Mouse (Mus musculus): ENCODE results near the gene Slc9a3r1. TPM values are rescaled to one million over a fixed set of nuclear protein-coding genes. Genes with fewer than 3 reads are reported as not detected.

Slc9a3r1 gene
- total RNA-seq, 2 experiments from 2014 or later: 79.3 to 82.2 TPM

DNA sequence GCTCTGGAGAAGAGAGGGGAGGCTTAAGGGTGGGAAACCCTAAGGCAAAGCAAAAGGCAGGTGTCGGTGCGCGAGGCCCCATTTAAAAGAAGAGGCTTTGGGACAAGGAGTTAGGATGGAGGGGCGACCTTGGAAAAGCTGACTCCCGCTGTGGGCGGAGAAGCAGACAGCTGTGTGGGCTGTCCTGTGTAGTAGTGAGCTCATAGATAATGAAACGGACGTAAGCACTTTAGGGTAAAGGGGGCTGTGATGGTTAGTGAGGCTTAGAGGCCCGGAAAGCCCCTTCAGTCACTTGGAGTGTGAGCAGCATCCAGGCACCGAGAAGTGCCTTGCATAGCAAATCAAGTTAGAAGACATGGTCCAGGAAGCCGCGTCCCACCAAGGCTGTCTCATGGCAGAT is 24.6 kb downstream of the Slc9a3r1 start, which contains the start of gene Nat9:
TSS of gene Nat9 (minus strand) at position 167 of the 400 bp plus-strand sequence.
- DNase-seq (ENCODE audit: low spot score in 2 of 2): no peak

DNA sequence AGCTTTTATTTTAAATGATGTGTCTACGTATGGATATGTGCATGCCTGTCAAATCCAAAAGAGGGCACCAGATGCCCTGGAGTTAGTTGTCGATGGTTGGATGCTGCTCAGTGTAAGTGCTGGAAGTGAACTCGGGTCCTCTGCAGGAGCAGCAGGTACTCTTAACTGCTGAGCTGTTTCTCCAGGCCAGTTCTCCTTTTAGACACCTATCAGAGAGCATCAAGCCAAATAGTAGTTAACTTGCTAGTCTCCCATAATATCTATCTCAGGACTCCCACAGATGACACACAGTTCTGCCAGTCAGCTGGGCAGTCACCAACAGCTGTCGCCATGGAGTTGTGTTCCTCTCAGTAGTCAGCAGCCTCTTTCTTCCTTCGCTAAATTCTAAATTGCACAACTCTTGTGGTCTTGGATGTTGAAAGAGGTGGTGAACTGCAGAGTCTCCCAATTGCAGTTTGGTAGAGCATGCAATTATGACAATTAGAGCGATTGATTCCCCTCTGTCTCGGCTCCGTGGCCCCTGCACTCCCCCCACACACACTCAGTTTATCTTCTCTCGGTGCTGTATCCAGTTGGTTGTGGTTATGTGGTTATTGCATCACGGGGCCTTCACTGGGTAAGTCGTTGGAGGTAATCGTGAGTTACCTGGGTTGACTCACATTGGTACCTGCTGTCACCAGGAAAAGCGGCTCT is 25.5 kb downstream of the Slc9a3r1 start:
- DNase-seq (ENCODE audit: low spot score in 2 of 2): no peak

DNA sequence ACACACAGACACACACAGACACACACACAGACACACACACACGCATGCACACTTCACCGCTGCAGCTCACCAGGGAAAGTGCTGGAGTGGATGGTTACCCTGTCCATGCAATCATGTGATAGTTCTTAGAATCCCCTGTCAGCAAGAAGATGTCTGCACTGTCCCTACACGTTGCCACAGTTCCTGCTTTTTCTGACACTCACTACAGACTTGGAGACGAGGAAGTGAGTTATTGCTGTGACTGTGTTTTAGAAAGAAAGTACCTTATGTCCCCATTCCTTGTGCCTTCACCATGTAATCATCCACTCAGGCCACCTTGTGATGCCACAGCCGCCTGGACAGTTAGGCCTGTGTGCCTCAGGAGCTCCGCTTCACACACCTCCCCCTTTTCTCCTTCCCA is 26.2 kb downstream of the Slc9a3r1 start:
- DNase-seq (ENCODE audit: low spot score in 2 of 2): no peak

DNA sequence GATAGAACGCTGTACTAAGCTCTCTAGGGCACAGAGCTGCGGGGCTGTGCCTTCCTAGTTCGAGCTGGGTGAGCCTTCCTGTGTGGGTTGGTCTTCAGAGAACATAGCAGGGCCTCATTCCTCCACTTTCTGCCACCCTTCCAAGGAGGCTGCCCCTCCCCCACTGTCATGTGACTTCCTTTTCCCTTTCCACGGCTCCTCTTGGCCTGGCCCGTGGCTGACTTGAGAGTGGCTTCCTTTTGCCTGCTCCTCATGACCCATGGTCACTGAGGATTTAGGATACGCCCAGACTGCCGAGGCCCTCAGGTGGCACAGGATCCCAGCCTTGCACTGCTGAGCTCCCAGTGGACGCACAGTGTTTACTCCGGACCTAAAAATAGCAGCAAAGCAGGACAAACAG is 29.0 kb downstream of the Slc9a3r1 start:
- no peak for DNase-seq (ENCODE audit: low spot score in 2 of 2)

DNA sequence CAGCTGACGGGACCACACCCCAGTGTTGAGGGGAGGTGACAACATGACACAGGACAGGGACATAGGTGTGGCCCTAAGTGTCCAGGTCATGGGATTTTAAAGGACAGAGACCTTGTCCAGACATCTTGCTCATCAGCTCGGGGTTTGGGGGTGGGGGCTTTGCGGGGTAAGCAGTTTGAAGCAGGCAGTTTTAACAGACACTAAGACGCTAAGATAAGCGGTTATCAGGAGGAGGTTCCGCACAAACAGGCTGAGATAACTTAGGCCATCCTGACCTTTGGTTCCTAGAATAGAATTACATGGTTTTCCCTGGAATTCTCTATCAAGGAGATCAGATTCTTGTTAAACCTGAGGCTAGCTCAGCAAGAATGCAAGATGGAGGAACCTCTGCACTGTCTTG is 31.6 kb downstream of the Slc9a3r1 start:
- no peak for DNase-seq (ENCODE audit: low spot score in 2 of 2)

DNA sequence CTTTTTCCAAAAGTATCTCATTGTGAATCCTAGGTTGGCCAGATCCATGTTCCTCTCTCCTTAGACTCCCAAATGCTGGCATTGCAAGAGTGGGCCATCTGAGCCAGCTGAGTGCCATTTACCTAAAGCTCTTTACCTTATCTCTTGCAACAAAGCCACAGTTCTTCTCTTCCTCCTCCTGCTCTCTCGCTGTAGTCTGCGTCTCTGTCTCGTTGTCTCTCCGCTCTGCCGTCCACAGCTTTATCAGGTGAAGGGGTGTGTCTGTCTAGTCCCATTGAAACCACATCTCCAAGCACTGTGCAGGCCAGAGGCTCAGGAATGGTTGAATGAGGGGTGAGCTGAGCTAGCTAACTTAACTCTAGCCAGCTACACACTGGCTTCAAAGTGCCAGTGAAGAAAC is 32.8 kb downstream of the Slc9a3r1 start:
- no peak for DNase-seq (ENCODE audit: low spot score in 2 of 2)

DNA sequence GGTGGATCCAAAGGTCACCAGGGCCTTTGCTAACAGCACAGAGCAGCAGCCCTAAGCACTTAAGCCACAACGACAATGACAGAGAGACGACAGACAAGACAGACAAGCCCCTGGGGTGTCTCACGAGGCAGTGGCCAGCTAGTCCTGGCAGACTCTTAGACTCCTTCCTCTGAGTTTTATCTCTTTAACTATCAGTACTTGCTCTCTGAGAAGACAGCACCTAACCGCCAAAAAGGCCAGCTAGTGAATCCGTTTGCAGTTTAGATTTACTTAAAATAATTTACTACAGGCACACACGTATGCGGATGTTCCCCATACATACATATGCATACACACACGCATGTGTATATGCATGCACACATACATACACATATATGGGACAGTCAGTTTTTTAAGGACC is 34.4 kb downstream of the Slc9a3r1 start:
- no peak for DNase-seq (ENCODE audit: low spot score in 2 of 2)

DNA sequence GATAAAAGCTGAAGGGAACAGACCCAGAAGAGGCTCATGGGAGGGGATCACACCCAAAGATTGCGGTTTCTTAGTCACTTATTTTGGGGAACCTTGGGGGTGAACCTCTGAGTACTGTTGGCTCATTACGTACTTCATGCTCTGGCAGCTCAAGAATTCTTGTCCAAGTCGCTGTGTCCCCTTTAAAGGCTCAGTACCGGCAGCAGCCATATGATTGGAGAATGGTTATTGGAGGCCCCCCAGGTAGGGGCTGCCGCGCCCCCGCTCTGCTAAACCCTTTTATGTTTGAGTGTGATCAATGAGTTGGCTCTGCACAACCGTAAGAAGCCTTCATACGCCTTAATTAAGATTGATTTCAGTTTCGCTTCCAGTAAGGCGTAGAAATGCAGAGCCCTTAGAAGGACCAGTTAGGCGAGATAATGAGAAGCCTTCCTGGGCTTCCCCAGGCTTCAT is 35.8 kb downstream of the Slc9a3r1 start:
- DNase-seq (ENCODE audit: low spot score in 2 of 2): no peak

DNA sequence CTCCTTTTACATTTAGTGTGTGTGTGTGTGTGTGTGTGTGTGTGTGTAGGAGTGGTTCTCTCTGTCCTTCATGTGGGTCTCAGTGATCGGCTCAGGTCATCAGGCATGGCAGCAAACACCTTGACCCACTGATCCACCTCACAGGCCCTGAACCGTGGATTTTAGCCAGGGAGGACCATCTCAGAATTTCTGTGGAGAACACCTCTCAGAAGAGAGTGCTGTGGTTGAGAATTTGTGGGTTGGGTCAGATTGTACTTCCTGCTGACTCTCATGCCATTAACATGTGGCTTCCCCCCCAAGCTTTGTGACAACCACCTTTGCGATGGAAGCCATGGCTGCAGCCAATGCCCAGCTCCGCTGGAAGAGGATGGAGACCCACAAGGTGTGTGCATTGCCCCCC is 37.4 kb downstream of the Slc9a3r1 start:
- DNase-seq (ENCODE audit: low spot score in 2 of 2): no peak

DNA sequence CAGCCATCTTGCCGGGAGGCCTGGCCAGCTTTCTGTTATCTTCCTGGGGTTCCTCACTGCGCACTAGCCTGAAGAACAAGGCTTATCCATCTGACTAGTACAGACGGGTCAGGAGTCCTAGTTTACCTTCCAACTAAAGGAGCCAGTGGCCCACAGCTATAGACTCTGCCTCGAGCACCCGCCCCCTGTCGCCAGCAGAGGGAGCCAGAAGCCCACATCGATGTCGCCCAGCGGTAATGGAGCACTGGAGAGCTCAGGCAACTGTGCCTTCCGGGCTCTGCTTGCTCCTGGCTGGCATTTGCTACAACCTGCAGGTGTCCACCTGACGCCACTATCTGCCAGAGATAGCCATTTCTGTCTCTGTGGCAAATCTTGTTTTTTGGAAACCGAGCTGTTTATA is 39.2 kb downstream of the Slc9a3r1 start:
- DNase-seq (ENCODE audit: low spot score in 2 of 2): peak; percentile 80 to 87

DNA sequence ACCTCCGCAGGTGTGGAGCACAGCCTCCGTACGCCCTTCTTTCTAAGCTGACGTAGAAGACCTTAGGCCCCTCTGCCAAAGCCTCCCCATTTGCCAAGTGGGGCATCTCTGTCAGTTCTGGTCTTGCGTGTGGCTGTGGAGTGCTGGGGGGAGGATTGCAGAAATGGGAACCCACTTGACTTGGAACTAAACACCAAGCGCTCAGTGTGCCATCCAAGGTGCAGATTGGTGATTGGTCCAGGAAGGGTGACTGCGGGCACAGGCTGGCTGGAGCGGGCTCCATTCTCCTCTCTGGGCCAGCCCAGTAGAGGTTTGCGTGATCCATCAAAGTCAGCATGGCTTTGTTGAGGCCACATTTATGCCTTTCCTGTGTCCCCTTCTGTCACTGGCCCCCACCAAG is 39.6 kb downstream of the Slc9a3r1 start:
- DNase-seq (ENCODE audit: low spot score in 2 of 2): no peak

DNA sequence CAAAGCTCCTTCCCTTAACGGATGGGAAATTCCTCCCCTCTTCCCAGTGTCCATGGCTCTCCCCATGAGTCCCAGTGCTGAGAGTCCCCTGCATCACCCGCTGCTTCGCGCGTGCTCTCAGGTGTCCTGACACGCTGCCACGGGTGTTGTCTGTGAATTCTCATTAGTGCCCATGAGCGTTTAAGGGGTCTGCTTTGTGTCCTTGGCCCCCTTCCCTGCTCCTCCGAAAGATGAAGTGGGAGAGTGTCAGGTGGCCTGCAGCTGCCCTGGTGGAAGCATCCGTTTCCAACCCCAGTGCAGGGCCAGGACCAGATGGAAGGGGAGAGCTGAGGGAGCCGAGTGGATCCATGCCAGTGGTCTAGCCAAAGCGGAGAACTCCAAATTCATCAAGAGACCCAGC is 45.0 kb downstream of the Slc9a3r1 start:
- no peak for DNase-seq (ENCODE audit: low spot score in 2 of 2)

DNA sequence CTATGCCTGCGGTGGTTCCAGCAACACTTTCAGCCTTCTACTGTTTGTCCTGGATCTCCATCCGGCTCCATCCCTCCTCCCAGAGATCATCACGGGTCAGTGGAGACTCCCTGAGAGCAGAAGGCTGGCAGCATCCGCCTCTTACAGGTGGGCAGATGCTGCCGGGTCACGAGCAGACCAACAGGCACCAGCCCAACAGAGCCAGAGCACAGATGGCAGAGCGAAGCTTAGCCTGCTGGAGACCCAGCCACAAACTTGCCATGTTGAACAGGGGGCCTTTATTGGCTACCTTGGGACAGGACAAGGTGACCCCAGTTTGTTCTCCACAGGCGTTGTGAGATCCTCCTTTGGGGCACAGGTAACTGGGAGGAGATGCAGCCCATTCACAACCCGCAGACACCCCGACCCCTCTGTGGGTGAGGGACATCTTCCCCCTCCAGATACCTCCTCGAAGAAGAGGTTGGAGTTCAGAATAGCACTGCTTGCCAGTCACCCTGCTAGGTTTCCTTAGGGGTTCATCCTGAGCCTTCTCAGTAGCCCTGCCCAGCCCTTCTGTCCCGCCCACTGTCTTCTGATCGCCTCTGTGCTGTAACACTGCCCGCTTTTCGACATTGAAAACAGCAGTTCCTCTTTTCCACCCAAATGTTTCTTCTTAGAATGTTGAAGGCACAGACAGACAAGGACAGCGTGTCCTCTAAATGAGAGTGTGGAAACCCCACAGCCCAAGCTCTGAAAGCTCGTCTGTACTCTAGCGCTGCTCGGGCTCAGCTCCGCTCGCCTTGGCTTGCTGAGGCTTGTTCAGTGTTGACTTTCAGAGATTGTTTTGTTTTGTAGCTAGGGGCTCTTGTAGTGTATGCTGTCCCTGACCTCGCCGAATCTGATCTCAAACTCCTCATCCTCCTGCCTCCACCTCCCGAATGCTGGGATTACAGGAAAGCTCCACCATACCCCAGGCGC is 45.9 kb downstream of the Slc9a3r1 start:
- no peak for DNase-seq (ENCODE audit: low spot score in 2 of 2)

DNA sequence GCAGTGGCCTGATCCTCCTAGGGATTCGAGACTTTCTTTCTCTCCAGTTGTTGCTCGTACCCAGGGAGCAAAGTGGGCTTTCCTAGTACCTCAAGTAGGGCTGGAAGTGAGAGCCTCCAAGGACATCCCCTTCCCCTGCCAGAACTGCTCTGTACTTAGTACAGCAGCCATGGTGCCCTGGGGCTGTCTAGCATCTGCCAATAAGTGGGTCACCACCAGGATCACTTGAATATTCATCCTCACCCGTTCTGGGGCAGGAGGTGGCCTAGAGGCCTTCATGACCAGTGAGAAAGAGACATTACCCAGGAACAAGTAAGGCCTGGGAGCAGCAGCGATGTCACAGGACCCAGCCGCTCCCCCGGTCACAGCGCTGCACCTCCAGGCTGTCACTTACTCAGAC is 46.8 kb downstream of the Slc9a3r1 start:
- no peak for DNase-seq (ENCODE audit: low spot score in 2 of 2)

DNA sequence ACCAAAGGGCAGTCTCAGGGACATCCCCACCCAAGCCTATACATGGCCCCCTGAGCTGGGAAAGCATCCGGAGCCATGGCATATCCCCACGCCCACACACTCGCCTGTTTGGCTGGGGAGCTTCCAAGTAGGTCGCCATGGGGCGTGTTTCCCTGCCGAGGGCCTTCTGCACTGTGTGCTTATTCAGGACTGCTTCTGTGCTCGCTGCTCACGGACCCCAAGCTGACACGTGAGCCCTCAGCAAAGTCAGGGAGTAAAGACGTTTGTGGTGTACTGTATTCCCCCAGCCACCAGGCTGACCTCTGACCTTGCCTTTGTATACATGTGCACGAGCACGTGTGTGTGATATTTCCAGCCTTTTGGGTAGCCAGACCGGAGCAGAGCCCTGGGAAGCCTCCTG is 49.0 kb downstream of the Slc9a3r1 start:
- no peak for DNase-seq (ENCODE audit: low spot score in 2 of 2)

DNA sequence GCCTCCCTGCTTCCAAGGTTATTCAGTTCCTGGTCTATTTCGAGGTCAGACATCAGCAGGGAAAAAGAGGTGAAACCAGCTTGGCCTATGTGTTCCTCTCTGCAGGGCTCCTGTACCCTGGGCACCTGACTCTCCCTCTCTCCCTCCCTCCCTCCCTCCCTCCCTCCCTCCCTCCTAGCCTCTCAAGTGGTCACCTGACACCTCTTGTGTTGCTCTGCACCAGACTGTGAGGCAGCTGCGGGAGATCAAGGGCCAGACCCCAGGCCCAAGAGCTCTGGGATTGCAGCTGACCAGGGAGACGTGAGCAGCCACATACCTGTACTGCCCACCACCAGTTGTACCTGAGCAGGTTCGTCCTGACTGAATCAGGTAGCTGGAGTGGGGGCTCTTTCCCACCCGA is 52.0 kb downstream of the Slc9a3r1 start:
- DNase-seq (ENCODE audit: low spot score in 2 of 2): no peak

DNA sequence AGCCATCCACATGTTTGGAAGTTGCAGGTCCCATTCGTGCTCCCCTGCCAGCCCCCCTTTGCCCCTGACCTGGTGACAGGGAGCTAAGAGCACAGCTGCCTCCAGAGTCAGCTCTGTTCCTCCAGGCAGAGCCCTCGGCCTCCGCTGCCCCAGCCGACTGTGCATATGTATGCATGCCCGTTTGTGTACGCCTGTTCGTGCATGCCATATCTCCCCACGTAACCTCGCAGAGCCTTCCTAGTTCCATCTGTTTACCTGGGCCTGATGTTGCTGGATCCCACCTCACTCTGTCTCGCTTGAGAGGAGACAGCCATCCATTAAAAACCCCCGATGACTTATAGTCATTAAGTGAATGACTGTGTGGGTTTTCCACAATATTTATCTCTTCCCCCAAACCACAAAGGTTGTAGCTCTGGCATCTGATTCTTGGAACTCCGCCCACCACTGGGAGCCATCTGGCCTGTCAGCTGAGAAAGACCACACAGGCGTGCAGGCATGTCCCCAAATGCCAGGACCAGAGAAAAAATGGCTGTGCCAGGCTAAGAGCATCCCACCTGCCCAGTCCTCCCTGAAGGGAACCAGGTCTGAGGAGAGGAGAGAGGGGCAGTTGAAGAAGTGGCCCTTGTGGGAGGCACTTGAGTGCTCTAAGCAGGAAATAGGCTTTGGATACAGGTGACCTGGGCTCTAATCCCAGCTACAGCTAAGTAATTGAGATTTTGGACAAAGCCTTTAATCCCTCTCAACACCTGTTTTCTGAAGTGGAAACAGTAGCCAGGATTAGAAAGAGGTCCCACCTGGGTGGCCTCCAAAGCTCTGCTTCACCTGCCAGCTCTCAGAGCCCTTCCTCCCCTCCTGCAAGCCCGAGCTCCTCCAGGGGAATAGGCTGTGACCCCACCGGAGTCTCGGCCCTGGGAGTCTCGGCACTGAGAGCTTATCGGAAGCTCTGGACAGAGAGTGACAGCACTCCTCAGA is 54.6 kb downstream of the Slc9a3r1 start:
- peak in 1 of 2 experiments; percentile 51 for DNase-seq (ENCODE audit: low spot score in 2 of 2)

DNA sequence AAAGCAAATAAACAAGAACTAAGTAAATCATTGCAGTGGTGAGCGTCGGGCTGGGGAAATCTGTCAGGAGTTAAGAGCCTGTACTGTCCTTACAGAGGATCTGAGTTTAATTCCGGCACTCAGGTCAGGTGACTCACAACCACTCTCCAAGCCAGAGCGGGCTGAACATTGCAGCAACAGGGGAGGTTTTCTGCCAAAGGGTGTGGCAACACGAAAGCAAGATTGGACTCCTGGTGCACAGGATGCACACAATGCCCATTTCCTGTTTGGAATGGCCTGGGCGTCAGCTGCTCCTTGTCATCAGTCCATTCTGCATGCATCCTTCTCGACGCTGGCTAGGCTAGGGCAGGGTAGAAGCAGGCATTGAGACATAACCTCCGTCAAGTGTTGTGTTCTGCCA is 56.1 kb downstream of the Slc9a3r1 start:
- no peak for DNase-seq (ENCODE audit: low spot score in 2 of 2)

DNA sequence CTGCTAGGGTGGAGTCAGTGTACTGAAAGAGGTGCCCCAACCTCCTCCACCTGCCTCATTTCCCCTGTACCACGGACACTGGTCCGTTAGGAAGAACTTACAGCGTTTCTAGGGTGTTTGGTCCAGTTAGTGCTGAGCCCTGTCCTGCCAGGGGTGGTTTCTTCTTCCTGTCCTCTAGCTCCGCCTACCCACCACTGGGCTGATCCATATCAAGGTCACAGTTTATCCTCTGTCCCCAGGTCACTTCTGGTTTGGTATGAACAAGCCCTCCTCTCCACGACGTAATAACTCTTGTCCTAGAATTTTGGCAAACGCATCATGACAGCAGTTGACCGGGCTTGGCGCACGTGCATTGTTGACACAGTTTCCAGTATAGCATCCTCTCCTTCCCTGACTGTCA is 56.5 kb downstream of the Slc9a3r1 start:
- no peak for DNase-seq (ENCODE audit: low spot score in 2 of 2)

DNA sequence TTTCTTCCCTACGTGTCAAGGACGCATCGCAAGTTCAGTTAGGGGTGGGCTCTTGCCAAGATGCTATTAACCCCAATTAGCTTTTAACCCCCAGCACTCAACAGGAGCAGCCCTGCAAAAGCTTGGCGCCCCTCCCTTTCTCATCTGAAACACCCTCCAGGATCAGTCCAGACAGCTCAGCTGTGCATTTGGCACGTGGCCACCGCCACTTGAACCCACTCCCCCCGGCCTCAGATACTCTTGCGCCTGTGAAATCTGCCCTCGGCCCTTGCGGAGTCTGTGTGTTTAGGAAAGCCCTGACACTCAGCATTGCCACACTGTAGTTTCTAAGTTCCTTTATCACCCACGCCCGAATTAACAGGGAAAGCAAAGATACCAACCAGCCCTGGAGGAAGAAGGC is 58.9 kb downstream of the Slc9a3r1 start:
- no peak for DNase-seq (ENCODE audit: low spot score in 2 of 2)

DNA sequence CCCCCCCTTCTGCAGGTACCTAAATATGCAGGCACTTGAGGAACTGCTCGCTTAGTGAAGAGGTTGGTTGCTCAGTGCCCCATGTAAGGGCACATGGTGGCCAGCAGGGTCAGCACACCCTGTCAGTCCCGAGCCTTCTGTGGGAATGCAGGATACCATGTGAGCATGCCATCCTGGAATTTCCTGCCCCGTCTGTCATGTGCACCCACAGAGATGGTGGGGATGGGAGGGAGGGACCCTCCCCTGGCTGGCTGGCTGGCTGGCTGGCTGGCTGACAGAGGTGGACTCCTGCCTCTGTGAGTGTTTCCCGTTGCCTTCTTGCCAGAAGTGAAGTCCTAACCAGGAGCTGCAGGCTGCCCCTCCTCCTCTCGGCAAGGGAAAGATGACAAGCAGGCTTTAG is 59.4 kb downstream of the Slc9a3r1 start:
- DNase-seq (ENCODE audit: low spot score in 2 of 2): no peak
